Mouse (Mus musculus) CH12.LX (cell line): ENCODE measurements at regions not wholly inside any gene's neighbourhood (a gene's known extent, or its start where the extent isn't known, plus 50 kb on each side); places are given as distances from the start of the nearest gene placed in this dataset.

Source experiments
- DNase-seq: peaks from one replicate; pipeline ENCODE4 v3.0.0-alpha.2; 2013; ENCODE audit errors: extremely low read depth
- H3K27ac ChIP-seq: 2 replicates; pipeline ENCODE4 v1.5.1; 2012; ENCODE audit warnings: low read depth, mild to moderate bottlenecking, control low read depth, moderate library complexity; ENCODE audit not compliant: insufficient read depth
- H3K27me3 ChIP-seq: replicated peaks from 2 replicates; pipeline ENCODE3; 2012; ENCODE audit warnings: inconsistent platforms
- H3K36me3 ChIP-seq, 2 experiments: replicated peaks in 1 of 2; 2 replicates each; pipeline versions ENCODE3 to v1.6.1; 2012; ENCODE audit warnings: inconsistent platforms in 1 of 2, low read length in 1 of 2, mild to moderate bottlenecking in 1 of 2, mixed read lengths in 1 of 2, moderate library complexity in 1 of 2; ENCODE audit not compliant: control insufficient read depth in 1 of 2, insufficient read depth in 1 of 2
- H3K4me1 ChIP-seq, 2 experiments: 2 replicates each; pipeline ENCODE4 v1.6.1; 2012; ENCODE audit warnings: inconsistent platforms in 1 of 2, moderate library complexity in 1 of 2; ENCODE audit not compliant: insufficient read depth in 2 of 2, control insufficient read depth in 1 of 2
- H3K4me2 ChIP-seq: 2 replicates; pipeline ENCODE4 v1.6.1; 2012; ENCODE audit warnings: low read depth, mild to moderate bottlenecking, control low read depth; ENCODE audit not compliant: poor library complexity, insufficient read depth, severe bottlenecking
- H3K4me3 ChIP-seq, 3 experiments: fragments of 150-350 bp in 1 of 3; sonication (generic) in 1 of 3; replicated peaks in 1 of 3; 2 replicates each; pipeline versions ENCODE3 to v1.5.1; 2011 to 2012; ENCODE audit warnings: low read depth in 2 of 3, low read length in 2 of 3, mild to moderate bottlenecking in 2 of 3, moderate library complexity in 2 of 3, control low read depth in 1 of 3, improper control_type of control experiment in 1 of 3, inconsistent platforms in 1 of 3, mixed read lengths in 1 of 3; ENCODE audit not compliant: poor library complexity in 1 of 3
- H3K79me2 ChIP-seq: replicated peaks from 2 replicates; pipeline ENCODE4 v1.6.1; 2012; ENCODE audit warnings: mild to moderate bottlenecking, moderate library complexity; ENCODE audit not compliant: control insufficient read depth, poor library complexity, insufficient read depth, severe bottlenecking; ENCODE audit errors: extremely low read depth
- H3K9ac ChIP-seq: 2 replicates; pipeline ENCODE4 v1.6.1; 2012; ENCODE audit warnings: low read depth, mild to moderate bottlenecking, control low read depth, moderate library complexity; ENCODE audit not compliant: insufficient read depth
- H3K9me3 ChIP-seq: replicated peaks from 2 replicates; pipeline ENCODE3; 2012; ENCODE audit warnings: low read length, inconsistent platforms, mixed read lengths
- CHD1 ChIP-seq: IDR thresholded peaks from 2 replicates; pipeline ENCODE4 v1.6.1; 2012; ENCODE audit warnings: low read depth, low read length, improper control_type of control experiment, inconsistent platforms
- CTCF ChIP-seq, 2 experiments: IDR thresholded peaks in 1 of 2; conservative IDR thresholded peaks in 1 of 2; 2 replicates each; pipeline ENCODE4 v1.5.1; 2011 to 2012; ENCODE audit warnings: low read depth in 2 of 2, low read length in 2 of 2, improper control_type of control experiment in 1 of 2, inconsistent platforms in 1 of 2, mild to moderate bottlenecking in 1 of 2, moderate library complexity in 1 of 2
- E2F4 ChIP-seq: IDR thresholded peaks from 2 replicates; pipeline ENCODE4 v1.6.1; 2011; ENCODE audit warnings: low read depth, low read length, improper control_type of control experiment; ENCODE audit not compliant: insufficient replicate concordance
- ELF1 ChIP-seq: IDR thresholded peaks from 2 replicates; pipeline ENCODE4 v1.6.1; 2014; ENCODE audit warnings: low read depth, mild to moderate bottlenecking, inconsistent platforms, low read length, improper control_type of control experiment
- EP300 ChIP-seq: IDR thresholded peaks from 2 replicates; pipeline ENCODE4 v1.6.1; 2011; ENCODE audit warnings: low read length, improper control_type of control experiment
- GABPA ChIP-seq: IDR thresholded peaks from 2 replicates; pipeline ENCODE4 v1.6.1; 2012; ENCODE audit warnings: low read depth, low read length, improper control_type of control experiment, inconsistent platforms; ENCODE audit not compliant: insufficient replicate concordance
- HCFC1 ChIP-seq: IDR thresholded peaks from 2 replicates; pipeline ENCODE4 v1.6.1; 2012; ENCODE audit warnings: low read depth, mild to moderate bottlenecking, inconsistent platforms, low read length, improper control_type of control experiment
- IRF4 ChIP-seq: IDR thresholded peaks from 2 replicates; pipeline ENCODE4 v1.6.1; 2014; ENCODE audit warnings: low read depth, mild to moderate bottlenecking, inconsistent platforms, low read length, improper control_type of control experiment
- KAT2A ChIP-seq: IDR thresholded peaks from 2 replicates; pipeline ENCODE4 v1.6.1; 2012; ENCODE audit warnings: low read length, improper control_type of control experiment, inconsistent platforms; ENCODE audit not compliant: insufficient replicate concordance
- MAFK ChIP-seq: IDR thresholded peaks from 2 replicates; pipeline ENCODE4 v1.6.1; 2011; ENCODE audit warnings: low read length, improper control_type of control experiment; ENCODE audit not compliant: insufficient replicate concordance
- MEF2A ChIP-seq: IDR thresholded peaks from 2 replicates; pipeline ENCODE4 v1.6.1; 2014; ENCODE audit warnings: low read depth, mild to moderate bottlenecking, inconsistent platforms, low read length, improper control_type of control experiment, borderline replicate concordance
- MYC ChIP-seq: IDR thresholded peaks from 2 replicates; pipeline ENCODE4 v1.6.1; 2011; ENCODE audit warnings: low read depth, mild to moderate bottlenecking, improper control_type of control experiment, low read length
- NRF1 ChIP-seq: IDR thresholded peaks from 2 replicates; pipeline ENCODE4 v1.6.1; 2014; ENCODE audit warnings: low read depth, mild to moderate bottlenecking, inconsistent platforms, low read length, improper control_type of control experiment, moderate library complexity
- PAX5 ChIP-seq: IDR thresholded peaks from 2 replicates; pipeline ENCODE4 v1.6.1; 2012; ENCODE audit warnings: low read length, inconsistent platforms, mixed read lengths
- POLR2A ChIP-seq: IDR thresholded peaks from 2 replicates; pipeline ENCODE4 v1.6.1; 2011; ENCODE audit warnings: low read depth, mild to moderate bottlenecking, improper control_type of control experiment, low read length
- POLR2AphosphoS2 ChIP-seq: IDR thresholded peaks from 2 replicates; pipeline ENCODE4 v1.6.1; 2011; ENCODE audit warnings: low read depth, low read length, improper control_type of control experiment
- SIN3A ChIP-seq: IDR thresholded peaks from 2 replicates; pipeline ENCODE4 v1.6.1; 2012; ENCODE audit warnings: low read length, improper control_type of control experiment, inconsistent platforms
- SMC3 ChIP-seq: IDR thresholded peaks from 2 replicates; pipeline ENCODE4 v1.6.1; 2011; ENCODE audit warnings: low read depth, low read length, improper control_type of control experiment
- TBP ChIP-seq: conservative IDR thresholded peaks from 2 replicates; pipeline ENCODE4 v1.6.1; 2011; ENCODE audit warnings: low read depth, low read length, improper control_type of control experiment
- TCF12 ChIP-seq: IDR thresholded peaks from 2 replicates; pipeline ENCODE4 v1.6.1; 2014; ENCODE audit warnings: low read depth, mild to moderate bottlenecking, inconsistent platforms, low read length, improper control_type of control experiment
- UBTF ChIP-seq: IDR thresholded peaks from 2 replicates; pipeline ENCODE4 v1.6.1; 2012; ENCODE audit warnings: low read depth, mild to moderate bottlenecking, inconsistent platforms, low read length, improper control_type of control experiment, moderate library complexity
- ZC3H11A ChIP-seq: IDR thresholded peaks from 2 replicates; pipeline ENCODE4 v1.6.1; 2012; ENCODE audit warnings: low read depth, mild to moderate bottlenecking, inconsistent platforms, low read length, improper control_type of control experiment
- ZKSCAN1 ChIP-seq: IDR thresholded peaks from 2 replicates; pipeline ENCODE4 v1.6.1; 2012; ENCODE audit warnings: low read depth, inconsistent platforms, low read length, improper control_type of control experiment, borderline replicate concordance
- ZNF384 ChIP-seq: IDR thresholded peaks from 2 replicates; pipeline ENCODE4 v1.6.1; 2012; ENCODE audit warnings: low read depth, low read length, improper control_type of control experiment, inconsistent platforms
- dilution Hi-C: fragments of 300-500 bp; cut with MboI; formaldehyde crosslinking; loops from 2 replicates; pipeline ENCODE4 v1.14.3; 2020; ENCODE audit warnings: low sequenced_read_pairs; ENCODE audit not compliant: extremely low pct_unique_long_range_greater_than_20kb, extremely low pct_ligation_motif_present
- in situ Hi-C: fragments of 300-500 bp; cut with MboI; formaldehyde crosslinking; loops from 3 replicates; pipeline ENCODE4 v1.14.3; 2019; ENCODE audit warnings: low sequenced_read_pairs, low pct_ligation_motif_present, low pct_unique_long_range_greater_than_20kb, mixed read lengths

DNA sequence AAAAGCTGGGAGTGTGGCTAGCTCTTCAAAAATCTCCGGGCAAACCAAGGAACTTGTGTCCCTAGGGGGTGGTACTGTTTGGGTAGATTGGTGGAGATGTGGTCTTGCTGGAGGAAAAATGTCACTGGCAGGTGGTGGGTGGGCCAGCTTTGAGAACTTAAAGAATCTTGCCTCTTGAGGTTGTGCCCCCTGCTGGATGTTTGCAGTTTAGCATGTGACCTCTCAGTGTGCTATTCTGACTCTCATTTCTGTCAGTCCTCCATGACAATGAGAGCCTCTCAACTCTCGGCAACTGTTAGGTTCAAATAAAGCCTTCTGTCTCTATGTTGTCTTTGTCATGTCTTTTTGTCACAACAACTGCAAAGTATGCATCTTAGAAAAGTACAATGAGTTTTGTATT lies 392.5 kb downstream of the Lipi start:
- Histone ChIP-seq H3K36me3 (no peaks in the 10 kb centered on the region), H3K27me3 (no peaks in the 10 kb centered on the region), H3K4me1 (no peaks in the 10 kb centered on the region), H3K4me2 (no peak overlapping the region), H3K9ac (no peak overlapping the region), H3K9me3 (peaks cover 41% of the 10 kb centered on the region), H3K79me2 (no peaks in the 10 kb centered on the region), H3K27ac (no peak overlapping the region), H3K4me3 (no peak overlapping the region)
- dilution Hi-C loops (no loop called here), in situ Hi-C loops (no loop called here)
- no peak for TF ChIP-seq PAX5
- no peak for TF ChIP-seq POLR2A
- TF ChIP-seq CHD1, result no peak
- TF ChIP-seq MAFK, result no peak
- no peak for TF ChIP-seq GABPA
- TF ChIP-seq SMC3, result no peak
- no peak for TF ChIP-seq HCFC1
- no peak for TF ChIP-seq ZKSCAN1
- no peak for TF ChIP-seq CTCF (conservative IDR thresholded peaks at IDR 0.05 in 1 of 2, IDR thresholded peaks at IDR 0.05 in 1 of 2; ENCODE audit: low read depth in 2 of 2, low read length in 2 of 2)
- TF ChIP-seq TBP, result no peak
- no peak for TF ChIP-seq UBTF
- no peak for TF ChIP-seq POLR2AphosphoS2
- TF ChIP-seq IRF4, result no peak
- no peak for TF ChIP-seq ZC3H11A
- no peak for TF ChIP-seq ELF1
- no peak for TF ChIP-seq MEF2A
- TF ChIP-seq E2F4, result no peak
- TF ChIP-seq TCF12, result no peak
- no peak for TF ChIP-seq KAT2A
- no peak for DNase-seq

DNA sequence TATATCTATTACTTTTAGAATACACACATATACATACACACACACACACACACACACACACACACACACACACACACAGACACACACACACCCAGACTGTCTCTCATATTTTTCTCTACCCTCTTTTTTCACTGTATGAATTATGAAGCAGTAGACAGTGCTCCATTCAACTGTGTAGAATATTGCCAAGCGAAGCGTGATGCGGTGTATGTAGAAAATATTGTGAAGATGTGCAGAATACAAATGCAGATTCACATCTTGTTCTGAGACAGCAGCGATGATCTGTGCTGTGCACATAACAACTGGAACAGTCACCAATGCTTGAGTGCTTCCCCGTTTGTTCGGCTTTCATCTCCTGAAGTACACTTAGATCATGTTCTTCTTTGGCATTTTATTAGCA lies 395.5 kb downstream of the Lipi start:
- H3K4me3 ChIP-seq, result no peak overlapping the region
- dilution Hi-C loops, result no loop called here
- H3K27ac ChIP-seq, result no peak overlapping the region
- no peaks in the 10 kb centered on the region for H3K79me2 ChIP-seq
- TF ChIP-seq SIN3A (no peak), MYC (no peak), ZNF384 (no peak), NRF1 (no peak), EP300 (no peak)
- no peak overlapping the region for H3K4me2 ChIP-seq
- H3K9me3 ChIP-seq, result peaks cover 33% of the 10 kb centered on the region
- in situ Hi-C loops, result no loop called here
- H3K4me1 ChIP-seq, result no peaks in the 10 kb centered on the region
- no peaks in the 10 kb centered on the region for H3K27me3 ChIP-seq
- H3K36me3 ChIP-seq, result no peaks in the 10 kb centered on the region
- no peak for DNase-seq
- H3K9ac ChIP-seq, result no peak overlapping the region
